Mouse (Mus musculus) hindbrain, embryonic 16.5 days (tissue): ENCODE results near the gene Acta2. TPM values are rescaled to one million over a fixed set of nuclear protein-coding genes. Genes with fewer than 3 reads are reported as not detected.

Source experiments
- ATAC-seq: fragments of 200-750 bp; cut with Nextera tagmentation; 2 replicates; pipeline ENCODE4 v1.8.0; 2017; ENCODE audit warnings: moderate TSS enrichment, moderate library complexity
- H3K27ac ChIP-seq: fragments of 300-500 bp; sonication (generic); 2 replicates; pipeline ENCODE4 v1.5.1; 2014; ENCODE audit warnings: low read depth, mild to moderate bottlenecking, control low read depth, low read length, moderate library complexity
- H3K27me3 ChIP-seq: fragments of 300-500 bp; sonication (generic); replicated peaks from 2 replicates; pipeline ENCODE4 v1.6.1; 2014; ENCODE audit warnings: low read length; ENCODE audit not compliant: control insufficient read depth, insufficient read depth
- H3K36me3 ChIP-seq: fragments of 300-500 bp; sonication (generic); 2 replicates; pipeline ENCODE4 v1.6.1; 2014; ENCODE audit warnings: mild to moderate bottlenecking, low read length, moderate library complexity, mixed read lengths; ENCODE audit not compliant: control insufficient read depth, insufficient read depth
- H3K4me1 ChIP-seq: fragments of 300-500 bp; sonication (generic); 2 replicates; pipeline ENCODE4 v1.6.1; 2014; ENCODE audit warnings: low read depth, low read length; ENCODE audit not compliant: control insufficient read depth, insufficient read depth
- H3K4me2 ChIP-seq: fragments of 300-500 bp; sonication (generic); 2 replicates; pipeline ENCODE4 v1.6.1; 2014; ENCODE audit warnings: mild to moderate bottlenecking, low read length, control low read depth, moderate library complexity
- H3K4me3 ChIP-seq: fragments of 300-500 bp; sonication (generic); 2 replicates; pipeline ENCODE4 v1.5.1; 2014; ENCODE audit warnings: mild to moderate bottlenecking, low read length, control low read depth, moderate library complexity
- H3K9ac ChIP-seq: fragments of 300-500 bp; sonication (generic); 2 replicates; pipeline ENCODE4 v1.6.1; 2014; ENCODE audit warnings: low read depth, mild to moderate bottlenecking, control low read depth, low read length, moderate library complexity
- H3K9me3 ChIP-seq: fragments of 300-500 bp; sonication (generic); 2 replicates; pipeline ENCODE4 v1.6.1; 2014; ENCODE audit warnings: mild to moderate bottlenecking, low read length, moderate library complexity; ENCODE audit not compliant: control insufficient read depth
- whole genome bisulfite sequencing: fragments of 180-500 bp; shearing (Covaris S2); extraction: QIAGEN DNeasy Blood & Tissue Kit; methylation state at CpG from one replicate; pipeline ENCODE4 v1.1.7; 2014; 5-methylcytosine and 5-hydroxymethylcytosine counted together
- polyA plus RNA-seq: library from polyadenylated mRNA; unstranded; fragments of >200 nt; fragmentation: Nextera tagmentation; extraction: Ambion mirVana; gene quantifications from 2 replicates; pipeline ENCODE4 v1.2.1, GENCODE M21; 2015

The Acta2 gene
- polyA plus RNA-seq, 1 experiment from 2014 or later, result 17.6 TPM

DNA sequence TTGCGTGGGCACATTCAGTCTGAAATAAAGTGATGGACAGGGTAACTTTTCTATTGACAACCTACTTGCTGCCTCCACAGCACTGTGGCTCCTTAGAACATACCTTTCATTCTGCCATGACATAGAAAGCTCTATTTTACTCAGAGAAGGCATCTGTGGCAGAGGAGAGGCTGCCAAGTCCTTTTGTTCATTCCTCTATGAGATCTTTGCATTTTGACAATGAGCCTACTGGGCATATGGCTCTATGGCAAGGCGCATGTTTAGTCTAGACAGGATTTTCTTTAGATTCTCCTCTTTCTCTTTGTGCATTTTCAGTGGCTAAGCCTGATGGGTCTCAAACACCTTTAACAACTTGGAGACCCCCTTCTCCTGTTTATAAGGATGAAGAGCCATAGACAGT, 17.6 kb downstream of the Acta2 start:
- 91% methylated on average over 2 of the region's 2 CpGs for WGBS

DNA sequence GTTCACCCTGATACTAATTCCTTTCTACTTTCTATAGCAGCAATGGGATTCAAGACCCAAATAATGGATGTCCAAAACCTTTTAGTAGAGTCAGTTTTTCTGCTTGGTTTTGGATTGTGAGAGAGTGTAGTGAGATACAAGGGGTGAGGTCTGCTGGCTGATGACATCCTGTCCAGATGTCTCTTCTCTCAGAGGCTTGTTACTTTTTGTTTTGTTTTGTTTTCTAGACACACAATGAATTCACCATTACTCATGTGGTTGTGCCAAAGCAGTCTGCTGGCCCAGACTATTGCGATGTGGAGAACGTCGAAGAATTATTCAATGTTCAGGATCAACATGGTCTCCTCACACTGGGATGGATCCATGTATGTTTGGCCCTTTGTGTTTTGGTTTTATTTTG, 19.3 kb downstream of the Acta2 start:
- Histone ChIP-seq H3K27me3 (no peaks in the 10 kb centered on the region), H3K4me1 (no peaks in the 10 kb centered on the region), H3K4me3 (no peak overlapping the region), H3K9me3 (no peaks in the 10 kb centered on the region), H3K36me3 (peaks cover 2% of the 10 kb centered on the region), H3K27ac (no peak overlapping the region), H3K4me2 (no peak overlapping the region), H3K9ac (no peak overlapping the region)
- WGBS, result 90% methylated on average over 3 of the region's 3 CpGs
- ATAC-seq, result no peak

More for the DNA sequence above, 17.6 kb downstream of the Acta2 start:
- no peak overlapping the region for H3K4me2 ChIP-seq
- H3K9ac ChIP-seq, result no peak overlapping the region
- H3K27me3 ChIP-seq, result no peaks in the 10 kb centered on the region
- H3K9me3 ChIP-seq, result no peaks in the 10 kb centered on the region
- peaks cover 2% of the 10 kb centered on the region for H3K36me3 ChIP-seq
- no peak overlapping the region for H3K4me3 ChIP-seq
- ATAC-seq, result no peak
- H3K27ac ChIP-seq, result no peak overlapping the region
- H3K4me1 ChIP-seq, result no peaks in the 10 kb centered on the region

DNA sequence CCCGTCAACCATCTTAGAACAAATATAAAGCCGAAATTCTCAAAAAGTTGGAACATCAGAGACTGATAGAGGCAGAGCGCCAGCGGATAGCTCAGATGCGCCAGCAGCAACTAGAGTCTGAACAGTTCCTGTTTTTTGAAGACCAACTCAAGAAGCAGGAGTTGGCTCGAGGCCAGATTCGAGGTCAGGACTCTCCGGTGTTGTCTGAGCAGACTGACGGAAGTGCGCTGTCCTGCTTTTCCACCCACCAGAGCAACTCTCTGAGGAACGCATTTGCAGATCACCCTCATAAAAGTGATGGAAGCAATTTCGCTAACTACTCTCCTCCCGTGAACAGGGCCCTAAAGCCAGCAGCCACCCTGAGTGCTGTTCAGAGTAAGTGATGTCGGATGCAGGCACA, 21.4 kb downstream of the Acta2 start:
- H3K4me2 ChIP-seq, result no peak overlapping the region
- no peak overlapping the region for H3K27ac ChIP-seq
- H3K9ac ChIP-seq, result no peak overlapping the region
- no peak for ATAC-seq
- H3K9me3 ChIP-seq, result no peaks in the 10 kb centered on the region
- H3K4me1 ChIP-seq, result no peaks in the 10 kb centered on the region
- no peak overlapping the region for H3K4me3 ChIP-seq
- WGBS, result 82% methylated on average over 14 of the region's 14 CpGs
- peaks cover 2% of the 10 kb centered on the region for H3K36me3 ChIP-seq
- no peaks in the 10 kb centered on the region for H3K27me3 ChIP-seq

DNA sequence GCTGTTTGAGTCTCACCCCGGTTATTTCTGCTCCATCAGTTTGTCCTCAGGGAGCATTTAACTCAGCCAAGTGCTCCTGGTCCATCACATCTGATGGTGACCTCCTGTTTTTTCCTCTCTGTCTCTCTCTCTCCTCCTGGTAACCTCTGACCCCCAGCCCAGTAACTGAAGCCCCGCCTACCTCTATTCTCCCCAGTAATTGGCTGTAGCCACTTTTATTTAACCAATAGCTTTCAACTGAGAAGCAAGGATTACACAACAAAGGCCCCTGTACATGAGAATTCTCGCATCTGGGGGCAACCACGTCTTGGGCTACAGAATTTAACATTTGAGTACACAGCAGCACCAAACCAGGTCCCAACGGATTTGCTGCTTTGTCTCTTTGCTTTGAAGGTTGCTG, 23.1 kb downstream of the Acta2 start:
- H3K4me1 ChIP-seq, result no peaks in the 10 kb centered on the region
- H3K27ac ChIP-seq, result no peak overlapping the region
- H3K9ac ChIP-seq, result no peak overlapping the region
- no peak overlapping the region for H3K4me3 ChIP-seq
- ATAC-seq, result no peak
- peaks cover 2% of the 10 kb centered on the region; the same call in 1 of the 2 replicates for H3K36me3 ChIP-seq
- no peaks in the 10 kb centered on the region for H3K9me3 ChIP-seq
- H3K27me3 ChIP-seq, result no peaks in the 10 kb centered on the region
- 47% methylated on average over 5 of the region's 5 CpGs for WGBS
- H3K4me2 ChIP-seq, result no peak overlapping the region

DNA sequence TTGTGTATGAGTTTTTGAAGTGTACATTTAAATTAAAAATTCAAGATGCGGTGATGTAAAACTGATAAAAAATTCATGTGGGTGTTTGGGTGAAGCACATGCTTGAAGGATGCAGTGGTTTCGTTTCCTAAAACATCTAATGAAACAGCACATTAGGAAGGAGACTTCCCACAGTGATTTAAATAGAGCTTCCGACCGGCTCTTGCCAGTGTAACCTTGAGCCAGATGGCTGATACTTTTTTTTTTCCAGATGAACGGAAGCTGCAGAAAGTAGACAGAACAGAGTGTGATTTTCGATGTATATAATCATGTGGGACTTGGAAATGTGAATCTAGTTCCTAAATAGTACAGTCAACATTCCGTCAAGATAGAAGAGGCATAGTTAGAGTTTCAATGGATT, 23.8 kb downstream of the Acta2 start:
- H3K27me3 ChIP-seq, result no peaks in the 10 kb centered on the region
- no peak overlapping the region for H3K4me3 ChIP-seq
- no peak for ATAC-seq
- WGBS, result 56% methylated on average over 7 of the region's 7 CpGs
- H3K9ac ChIP-seq, result no peak overlapping the region
- no peaks in the 10 kb centered on the region for H3K4me1 ChIP-seq
- no peak overlapping the region for H3K4me2 ChIP-seq
- no peaks in the 10 kb centered on the region for H3K9me3 ChIP-seq
- no peaks in the 10 kb centered on the region; the same call in none of the 2 replicates for H3K36me3 ChIP-seq
- no peak overlapping the region for H3K27ac ChIP-seq

DNA sequence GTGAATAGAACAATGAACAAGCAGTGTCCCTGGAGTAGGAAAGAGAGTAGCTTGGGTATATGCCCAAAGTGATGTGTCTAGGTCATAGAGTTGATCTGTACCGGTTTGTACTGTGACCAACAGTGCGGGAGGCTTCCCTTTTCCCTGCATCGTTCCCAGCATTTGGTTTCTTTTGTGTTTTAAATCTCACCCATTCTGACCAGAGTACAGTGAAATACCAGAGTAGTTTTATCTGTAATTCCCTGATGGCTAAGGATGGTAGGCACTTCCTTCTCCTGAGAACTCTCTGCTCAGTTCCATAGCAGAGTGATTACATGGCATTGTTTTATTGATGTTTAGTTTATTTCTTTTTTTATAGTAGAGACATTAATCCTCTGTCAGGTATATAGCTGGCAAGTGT, 32.6 kb downstream of the Acta2 start:
- ATAC-seq, result no peak

DNA sequence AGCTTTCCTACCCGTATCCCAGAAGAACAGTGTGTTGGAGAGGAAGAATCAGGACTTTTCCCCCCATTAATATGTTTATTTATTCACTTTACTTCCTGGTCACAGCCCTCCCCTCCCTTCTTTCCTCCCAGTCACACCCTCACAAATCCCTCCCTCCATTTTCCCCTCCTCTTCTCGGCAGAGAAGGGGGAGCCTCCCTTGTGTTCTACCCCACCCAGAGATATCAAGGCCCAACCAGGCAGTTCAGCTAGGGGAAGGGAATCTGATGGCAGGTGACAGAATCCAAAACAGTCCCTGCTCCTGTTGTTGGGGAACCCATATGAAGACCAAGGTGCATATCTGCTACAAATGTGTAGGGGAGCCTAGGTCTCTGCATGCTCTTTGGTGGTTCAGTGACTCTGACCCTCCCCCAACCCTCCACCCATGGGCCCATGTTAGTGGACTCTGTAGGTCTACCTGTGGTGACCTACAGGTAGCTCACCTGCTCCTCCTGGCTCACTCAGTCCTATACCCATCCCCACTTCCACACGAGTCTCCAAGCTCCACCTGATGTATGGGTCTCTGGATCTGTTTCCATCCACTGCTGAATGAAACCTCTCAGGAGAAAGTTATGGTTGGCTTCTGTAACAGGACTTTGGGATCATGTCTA, 34.5 kb downstream of the Acta2 start:
- 81% methylated on average over 3 of the region's 3 CpGs for WGBS
- no peak overlapping the region for H3K4me3 ChIP-seq

More for the DNA sequence above, 32.6 kb downstream of the Acta2 start:
- Histone ChIP-seq H3K4me1 (no peaks in the 10 kb centered on the region), H3K4me3 (no peak overlapping the region), H3K9ac (no peak overlapping the region), H3K27me3 (no peaks in the 10 kb centered on the region), H3K36me3 (no peaks in the 10 kb centered on the region; the same call in 1 of the 2 replicates), H3K4me2 (no peak overlapping the region), H3K9me3 (no peaks in the 10 kb centered on the region), H3K27ac (no peak overlapping the region)
- 94% methylated on average over 3 of the region's 3 CpGs for WGBS

DNA sequence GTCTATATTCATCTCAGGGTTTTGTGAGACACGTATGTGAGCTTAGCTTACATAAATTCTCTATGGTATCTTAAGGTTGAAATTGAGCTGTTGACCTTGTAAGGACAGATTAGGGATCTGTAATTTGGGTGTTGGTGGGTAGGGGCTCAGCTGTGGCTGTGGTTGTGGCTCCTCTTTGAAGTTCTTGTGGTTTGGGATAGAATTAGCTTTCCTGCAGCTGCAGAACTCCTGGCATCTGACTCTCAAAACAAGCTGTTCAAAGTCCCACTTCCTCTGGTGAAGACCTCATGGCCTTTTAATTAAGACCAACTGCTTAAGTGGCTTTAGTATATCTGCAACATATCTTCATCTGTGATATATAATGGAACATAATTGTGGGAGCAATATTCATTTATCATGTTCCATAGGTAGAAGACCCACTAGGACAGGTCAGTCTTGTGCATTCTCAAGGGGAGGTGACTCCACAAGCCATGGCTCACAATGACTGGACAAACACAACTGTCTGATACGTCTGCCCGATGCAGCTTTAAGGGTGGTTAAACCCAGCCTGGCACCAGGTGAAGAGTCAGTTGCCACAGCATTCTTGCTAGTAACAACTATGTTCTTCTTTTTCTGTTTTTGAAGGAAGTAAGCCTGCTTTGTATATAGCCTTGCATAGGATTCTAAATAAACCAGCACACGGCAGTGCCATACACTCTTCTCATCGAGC, 36.0 kb downstream of the Acta2 start:
- Histone ChIP-seq H3K4me2 (no peak overlapping the region), H3K9me3 (no peaks in the 10 kb centered on the region), H3K27ac (no peak overlapping the region), H3K36me3 (no peaks in the 10 kb centered on the region), H3K4me3 (no peak overlapping the region), H3K27me3 (no peaks in the 10 kb centered on the region), H3K4me1 (peaks cover 5% of the 10 kb centered on the region), H3K9ac (no peak overlapping the region)
- ATAC-seq, result no peak
- 90% methylated on average over 5 of the region's 5 CpGs for WGBS

More for the DNA sequence above, 34.5 kb downstream of the Acta2 start:
- Histone ChIP-seq H3K36me3 (no peaks in the 10 kb centered on the region), H3K4me2 (no peak overlapping the region), H3K9ac (no peak overlapping the region), H3K4me1 (peaks cover 5% of the 10 kb centered on the region), H3K27me3 (no peaks in the 10 kb centered on the region), H3K27ac (no peak overlapping the region), H3K9me3 (no peaks in the 10 kb centered on the region)
- ATAC-seq, result no peak

DNA sequence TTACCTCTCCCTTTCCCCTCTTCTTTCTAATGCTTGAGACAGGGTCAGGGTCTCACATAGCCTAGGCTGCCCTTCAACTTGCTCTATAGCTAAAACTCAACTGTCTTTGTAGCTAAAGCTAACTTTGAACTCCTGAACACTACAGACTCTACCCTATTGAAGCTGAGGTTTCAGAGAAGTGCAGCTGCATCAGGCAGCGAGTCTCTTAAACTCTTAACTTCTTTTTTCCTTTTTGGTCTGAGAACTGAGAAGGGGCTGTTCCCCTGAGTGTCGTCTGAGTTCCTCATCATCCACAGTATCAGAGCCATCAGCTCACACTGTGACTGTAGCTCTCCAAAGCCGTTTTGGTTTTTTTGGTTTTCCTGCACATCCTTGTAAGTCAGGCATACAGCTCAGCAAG, 37.6 kb downstream of the Acta2 start:
- no peaks in the 10 kb centered on the region for H3K27me3 ChIP-seq
- H3K9me3 ChIP-seq, result no peaks in the 10 kb centered on the region
- no peak overlapping the region for H3K9ac ChIP-seq
- H3K36me3 ChIP-seq, result no peaks in the 10 kb centered on the region
- no peak for ATAC-seq
- H3K27ac ChIP-seq, result no peak overlapping the region
- H3K4me2 ChIP-seq, result no peak overlapping the region
- WGBS, result 82% methylated on average over 3 of the region's 3 CpGs
- peaks cover 5% of the 10 kb centered on the region for H3K4me1 ChIP-seq
- H3K4me3 ChIP-seq, result no peak overlapping the region
